Mouse (Mus musculus): ENCODE data around the gene Wwox. TPM values are rescaled to one million over a fixed set of nuclear protein-coding genes. Genes with fewer than 3 reads are reported as not detected.

Wwox gene
- polyA plus RNA-seq, 1 experiment from 2014 or later = 10.3 TPM

DNA sequence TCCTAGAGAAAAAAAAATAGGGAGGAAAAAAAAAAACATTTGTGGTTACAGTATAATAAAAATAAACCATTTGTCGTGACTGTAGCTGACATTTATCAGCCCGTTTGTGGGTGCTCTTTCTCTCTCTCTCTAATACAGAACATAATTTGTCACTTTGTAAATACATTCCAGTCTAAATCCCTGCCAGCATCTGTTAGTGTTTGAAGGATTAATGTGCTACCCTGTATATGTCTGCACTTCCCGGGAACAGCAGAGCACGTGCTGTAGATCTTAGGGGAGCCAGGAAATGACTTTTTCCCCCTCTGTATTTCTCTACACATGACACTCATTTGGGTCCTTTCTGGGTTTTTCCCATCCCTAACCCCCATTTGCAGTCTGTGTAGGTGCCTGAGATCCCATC lies 219.0 kb downstream of the Wwox start:
- H3K4me3 ChIP-seq (ENCODE audit: low read depth, low read length) = no peak overlapping the region
- H3K4me2 ChIP-seq = no peak overlapping the region
- H3K36me3 ChIP-seq (ENCODE audit: control insufficient read depth, insufficient read depth, low read length) = no peaks in the 10 kb centered on the region
- no peak overlapping the region for H3K9ac ChIP-seq (ENCODE audit: low read depth, low read length)
- H3K27me3 ChIP-seq (ENCODE audit: control insufficient read depth, insufficient read depth, low read length) = no peaks in the 10 kb centered on the region
- WGBS (ENCODE audit: insufficient replicate concordance) = 64% methylated on average over 4 of the region's 4 CpGs
- H3K9me3 ChIP-seq (replicated peaks; ENCODE audit: control insufficient read depth, low read length) = no peaks in the 10 kb centered on the region; the same call in 1 of the 2 replicates
- no peaks in the 10 kb centered on the region for H3K4me1 ChIP-seq (ENCODE audit: control insufficient read depth, insufficient read depth, low read length)
- no peak for ATAC-seq (replicated peaks; ENCODE audit: insufficient number of reproducible peaks, low FRiP score, low TSS enrichment)
- no peak overlapping the region for H3K27ac ChIP-seq (ENCODE audit: low read depth, low read length)

DNA sequence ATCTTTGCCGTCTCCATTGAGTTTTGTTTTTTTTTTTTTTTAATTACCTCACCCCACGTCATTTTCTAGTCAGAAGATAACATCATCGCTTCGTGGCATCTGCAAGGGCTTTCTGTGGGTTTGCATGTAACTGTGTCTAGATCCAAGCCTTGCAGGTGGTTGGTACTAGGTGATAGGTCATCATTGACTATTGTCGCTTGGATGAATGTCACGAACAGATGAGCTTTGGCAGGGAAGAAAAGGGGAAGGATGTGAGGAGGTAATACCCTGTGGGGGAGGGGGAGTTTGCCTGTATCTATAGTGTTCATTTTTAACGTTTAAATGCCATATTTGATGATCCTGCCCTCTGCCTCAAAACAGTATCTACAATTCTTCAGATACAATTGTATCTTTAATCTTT lies 223.6 kb downstream of the Wwox start:
- H3K27ac ChIP-seq (ENCODE audit: low read depth, low read length) = no peak overlapping the region
- no peak overlapping the region for H3K4me2 ChIP-seq
- no peaks in the 10 kb centered on the region for H3K27me3 ChIP-seq (ENCODE audit: control insufficient read depth, insufficient read depth, low read length)
- H3K4me1 ChIP-seq (ENCODE audit: control insufficient read depth, insufficient read depth, low read length) = no peaks in the 10 kb centered on the region
- WGBS (ENCODE audit: insufficient replicate concordance) = 79% methylated on average over 7 of the region's 7 CpGs
- no peak overlapping the region for H3K9ac ChIP-seq (ENCODE audit: low read depth, low read length)
- H3K4me3 ChIP-seq (ENCODE audit: low read depth, low read length) = no peak overlapping the region
- no peaks in the 10 kb centered on the region for H3K36me3 ChIP-seq (ENCODE audit: control insufficient read depth, insufficient read depth, low read length)
- no peak for ATAC-seq (replicated peaks; ENCODE audit: insufficient number of reproducible peaks, low FRiP score, low TSS enrichment)
- H3K9me3 ChIP-seq (replicated peaks; ENCODE audit: control insufficient read depth, low read length) = no peaks in the 10 kb centered on the region; the same call in 1 of the 2 replicates

DNA sequence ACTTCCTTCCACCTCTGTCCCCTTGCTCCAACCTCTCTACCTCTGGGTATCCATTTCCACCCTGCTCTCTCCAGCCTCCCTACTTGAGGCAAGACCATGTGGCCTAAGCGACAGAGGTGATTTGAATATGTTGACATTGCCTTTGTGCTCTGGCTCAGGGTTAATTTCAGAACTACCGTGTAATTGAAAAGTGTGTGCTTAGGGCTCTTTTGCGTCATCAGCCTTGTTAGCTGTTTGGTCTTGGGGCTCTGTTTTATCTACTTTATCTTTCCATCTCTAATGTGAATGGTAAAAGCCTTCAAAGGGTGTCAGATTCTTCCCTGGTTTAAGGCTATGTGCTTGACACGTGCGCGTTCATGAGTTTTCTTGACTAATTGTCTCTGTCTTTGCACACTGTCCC lies 226.1 kb downstream of the Wwox start:
- Histone ChIP-seq H3K4me2 (no peak overlapping the region), H3K36me3 (ENCODE audit: control insufficient read depth, insufficient read depth, low read length) (no peaks in the 10 kb centered on the region), H3K4me1 (ENCODE audit: control insufficient read depth, insufficient read depth, low read length) (no peaks in the 10 kb centered on the region), H3K4me3 (ENCODE audit: low read depth, low read length) (no peak overlapping the region), H3K27ac (ENCODE audit: low read depth, low read length) (no peak overlapping the region), H3K9me3 (replicated peaks; ENCODE audit: control insufficient read depth, low read length) (no peaks in the 10 kb centered on the region), H3K9ac (ENCODE audit: low read depth, low read length) (no peak overlapping the region), H3K27me3 (ENCODE audit: control insufficient read depth, insufficient read depth, low read length) (no peaks in the 10 kb centered on the region)
- WGBS (ENCODE audit: insufficient replicate concordance) = 67% methylated on average over 6 of the region's 6 CpGs
- ATAC-seq (replicated peaks; ENCODE audit: insufficient number of reproducible peaks, low FRiP score, low TSS enrichment) = no peak

DNA sequence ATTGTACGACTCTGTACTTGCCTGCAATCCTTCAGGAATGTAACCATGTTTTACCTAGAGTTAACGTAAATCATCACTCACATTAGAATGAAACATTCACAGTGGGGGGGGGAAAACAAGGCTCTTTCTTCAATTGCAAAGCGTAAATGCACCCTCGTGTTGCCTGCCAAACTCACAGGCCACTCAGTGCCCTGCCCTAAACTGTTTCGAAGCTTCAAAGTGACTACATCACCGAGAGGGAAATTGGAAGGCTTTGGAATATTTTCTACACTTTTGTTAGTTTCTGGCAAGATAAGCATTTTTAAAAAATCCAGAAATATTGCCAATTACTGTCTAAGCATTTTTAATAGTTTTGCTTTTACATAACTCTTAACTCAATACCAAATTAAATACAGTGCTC lies 231.3 kb downstream of the Wwox start:
- H3K27me3 ChIP-seq (ENCODE audit: control insufficient read depth, insufficient read depth, low read length) = no peaks in the 10 kb centered on the region
- no peaks in the 10 kb centered on the region for H3K36me3 ChIP-seq (ENCODE audit: control insufficient read depth, insufficient read depth, low read length)
- H3K9me3 ChIP-seq (replicated peaks; ENCODE audit: control insufficient read depth, low read length) = no peaks in the 10 kb centered on the region
- WGBS (ENCODE audit: insufficient replicate concordance) = 72% methylated on average over 6 of the region's 6 CpGs
- ATAC-seq (replicated peaks; ENCODE audit: insufficient number of reproducible peaks, low FRiP score, low TSS enrichment) = no peak
- H3K4me1 ChIP-seq (ENCODE audit: control insufficient read depth, insufficient read depth, low read length) = no peaks in the 10 kb centered on the region
- no peak overlapping the region for H3K4me3 ChIP-seq (ENCODE audit: low read depth, low read length)
- no peak overlapping the region for H3K27ac ChIP-seq (ENCODE audit: low read depth, low read length)
- H3K9ac ChIP-seq (ENCODE audit: low read depth, low read length) = no peak overlapping the region
- H3K4me2 ChIP-seq = no peak overlapping the region

DNA sequence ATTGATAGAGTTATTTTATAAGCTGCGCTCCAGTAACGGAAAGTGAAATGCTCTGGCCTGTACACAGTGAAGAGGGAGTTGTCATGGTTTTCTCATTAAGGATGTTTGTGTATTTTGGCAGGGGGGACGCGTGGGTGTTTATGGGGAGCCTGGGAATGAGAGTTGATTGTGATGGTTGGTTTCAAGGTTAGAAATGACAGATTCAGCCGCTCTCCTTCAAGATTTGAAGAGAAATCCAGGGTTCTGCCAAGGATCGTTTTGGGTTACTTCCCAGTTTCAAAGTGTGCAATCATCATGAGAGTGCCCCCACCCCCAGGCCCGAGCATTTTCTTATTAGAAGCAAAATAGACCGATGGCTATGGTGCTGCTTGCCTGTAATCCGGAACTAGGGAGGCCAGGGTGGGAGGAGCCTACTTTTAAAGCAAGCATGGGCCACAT lies 231.8 kb downstream of the Wwox start:
- H3K4me1 ChIP-seq (ENCODE audit: control insufficient read depth, insufficient read depth, low read length) = no peaks in the 10 kb centered on the region
- H3K4me3 ChIP-seq (ENCODE audit: low read depth, low read length) = no peak overlapping the region
- WGBS (ENCODE audit: insufficient replicate concordance) = 82% methylated on average over 9 of the region's 9 CpGs
- H3K4me2 ChIP-seq = no peak overlapping the region
- H3K27ac ChIP-seq (ENCODE audit: low read depth, low read length) = no peak overlapping the region
- H3K9me3 ChIP-seq (replicated peaks; ENCODE audit: control insufficient read depth, low read length) = no peaks in the 10 kb centered on the region
- no peaks in the 10 kb centered on the region for H3K36me3 ChIP-seq (ENCODE audit: control insufficient read depth, insufficient read depth, low read length)
- H3K27me3 ChIP-seq (ENCODE audit: control insufficient read depth, insufficient read depth, low read length) = no peaks in the 10 kb centered on the region
- H3K9ac ChIP-seq (ENCODE audit: low read depth, low read length) = no peak overlapping the region
- ATAC-seq (replicated peaks; ENCODE audit: insufficient number of reproducible peaks, low FRiP score, low TSS enrichment) = no peak

DNA sequence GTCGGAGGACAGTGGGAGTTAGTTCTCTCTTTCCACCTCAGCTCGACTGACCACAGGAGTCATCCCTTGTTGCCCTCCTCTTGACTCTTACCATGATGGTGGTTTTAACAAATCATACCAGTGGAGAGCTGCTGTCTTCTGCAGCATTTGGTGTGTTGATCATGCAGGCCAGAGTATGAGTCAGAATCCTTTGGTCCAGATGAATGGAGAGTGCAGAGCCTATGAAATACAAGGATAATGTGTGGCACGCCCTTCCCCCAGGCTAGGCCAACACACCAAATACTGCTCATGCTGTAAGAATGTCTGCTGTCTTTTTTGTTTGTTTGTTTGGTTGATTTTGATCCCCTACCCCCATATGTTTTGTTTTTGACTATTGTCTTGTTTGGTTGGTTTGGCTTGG lies 234.0 kb downstream of the Wwox start:
- 76% methylated on average over 3 of the region's 3 CpGs for WGBS (ENCODE audit: insufficient replicate concordance)
- Histone ChIP-seq H3K27ac (ENCODE audit: low read depth, low read length) (no peak overlapping the region), H3K9me3 (replicated peaks; ENCODE audit: control insufficient read depth, low read length) (no peaks in the 10 kb centered on the region), H3K4me1 (ENCODE audit: control insufficient read depth, insufficient read depth, low read length) (no peaks in the 10 kb centered on the region), H3K4me3 (ENCODE audit: low read depth, low read length) (no peak overlapping the region), H3K4me2 (no peak overlapping the region), H3K9ac (ENCODE audit: low read depth, low read length) (no peak overlapping the region), H3K27me3 (ENCODE audit: control insufficient read depth, insufficient read depth, low read length) (no peaks in the 10 kb centered on the region), H3K36me3 (ENCODE audit: control insufficient read depth, insufficient read depth, low read length) (no peaks in the 10 kb centered on the region)
- ATAC-seq (replicated peaks; ENCODE audit: insufficient number of reproducible peaks, low FRiP score, low TSS enrichment) = no peak

DNA sequence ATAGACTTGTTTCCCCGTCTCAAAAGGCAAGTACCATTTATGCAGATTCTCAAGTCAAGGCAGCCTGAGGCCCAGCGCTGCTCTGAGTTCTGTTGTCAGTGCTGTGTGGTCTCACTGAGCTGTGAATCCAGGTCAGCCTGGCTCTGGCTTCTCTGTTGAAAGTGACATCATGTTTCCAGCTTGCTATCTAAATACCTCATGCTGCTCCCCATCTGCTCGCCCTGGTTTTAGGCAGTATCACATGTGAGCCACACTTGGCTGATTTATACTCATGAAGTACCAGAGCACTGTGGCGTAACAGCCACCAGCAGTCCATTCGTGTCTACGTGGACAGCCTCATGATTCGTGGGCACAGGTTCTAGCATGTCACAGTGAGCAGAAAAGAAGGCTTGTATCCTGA lies 235.7 kb downstream of the Wwox start:
- Histone ChIP-seq H3K27ac (ENCODE audit: low read depth, low read length) (no peak overlapping the region), H3K36me3 (ENCODE audit: control insufficient read depth, insufficient read depth, low read length) (no peaks in the 10 kb centered on the region), H3K4me2 (no peak overlapping the region), H3K4me3 (ENCODE audit: low read depth, low read length) (no peak overlapping the region), H3K9ac (ENCODE audit: low read depth, low read length) (no peak overlapping the region), H3K4me1 (ENCODE audit: control insufficient read depth, insufficient read depth, low read length) (no peaks in the 10 kb centered on the region), H3K9me3 (replicated peaks; ENCODE audit: control insufficient read depth, low read length) (no peaks in the 10 kb centered on the region), H3K27me3 (ENCODE audit: control insufficient read depth, insufficient read depth, low read length) (no peaks in the 10 kb centered on the region)
- WGBS (ENCODE audit: insufficient replicate concordance) = 72% methylated on average over 7 of the region's 7 CpGs
- no peak for ATAC-seq (replicated peaks; ENCODE audit: insufficient number of reproducible peaks, low FRiP score, low TSS enrichment)

DNA sequence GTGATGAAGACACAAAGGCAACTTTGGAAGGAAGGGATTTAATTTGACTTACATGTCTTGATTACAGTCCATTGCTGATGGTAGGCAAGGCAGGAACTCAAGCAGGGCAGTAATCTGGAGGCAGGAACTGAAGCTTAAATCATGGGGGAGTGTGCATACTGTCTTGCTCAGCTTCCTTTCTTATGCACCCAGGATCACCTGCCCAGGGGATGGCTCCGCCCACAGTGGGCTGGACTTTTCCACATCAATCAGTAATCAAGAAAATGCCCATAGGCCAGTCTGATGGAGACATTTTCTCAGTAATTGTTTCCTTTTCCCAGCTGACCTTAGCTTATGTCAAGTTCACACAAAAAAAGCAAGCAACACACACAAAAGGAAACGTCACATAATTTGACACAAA lies 237.5 kb downstream of the Wwox start:
- Histone ChIP-seq H3K9ac (ENCODE audit: low read depth, low read length) (no peak overlapping the region), H3K27me3 (ENCODE audit: control insufficient read depth, insufficient read depth, low read length) (no peaks in the 10 kb centered on the region), H3K4me1 (ENCODE audit: control insufficient read depth, insufficient read depth, low read length) (no peaks in the 10 kb centered on the region), H3K4me3 (ENCODE audit: low read depth, low read length) (no peak overlapping the region), H3K36me3 (ENCODE audit: control insufficient read depth, insufficient read depth, low read length) (no peaks in the 10 kb centered on the region), H3K4me2 (no peak overlapping the region), H3K27ac (ENCODE audit: low read depth, low read length) (no peak overlapping the region), H3K9me3 (replicated peaks; ENCODE audit: control insufficient read depth, low read length) (no peaks in the 10 kb centered on the region)
- 72% methylated on average over 2 of the region's 2 CpGs for WGBS (ENCODE audit: insufficient replicate concordance)
- no peak for ATAC-seq (replicated peaks; ENCODE audit: insufficient number of reproducible peaks, low FRiP score, low TSS enrichment)

DNA sequence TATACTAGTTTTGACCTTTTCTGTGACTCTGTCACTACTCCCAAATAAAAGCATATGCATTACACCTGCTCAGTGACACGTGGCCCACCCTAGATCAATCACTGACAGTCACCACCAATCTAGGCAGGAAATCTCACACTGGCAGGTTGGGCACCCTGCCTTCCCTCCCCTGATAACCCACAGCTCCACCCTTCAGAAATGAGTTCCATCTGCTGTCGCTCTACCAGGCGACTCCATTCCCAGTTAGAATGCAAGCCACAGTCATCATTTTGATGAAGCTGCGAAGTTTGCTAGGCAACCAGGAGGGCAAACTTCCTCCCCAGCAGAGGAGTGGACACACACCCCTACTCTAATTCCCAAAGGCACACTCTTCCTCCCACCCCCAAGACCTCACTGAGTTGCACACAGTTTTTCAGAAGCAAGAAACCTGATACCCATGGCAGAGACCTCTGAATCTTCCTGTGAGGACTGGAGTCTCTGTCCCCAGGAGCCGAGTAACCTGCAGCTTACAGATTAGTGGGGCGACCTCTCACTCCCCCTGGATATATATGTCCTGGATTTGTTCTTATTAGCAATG lies 238.2 kb downstream of the Wwox start:
- H3K4me2 ChIP-seq = no peak overlapping the region
- no peaks in the 10 kb centered on the region for H3K36me3 ChIP-seq (ENCODE audit: control insufficient read depth, insufficient read depth, low read length)
- 35% methylated on average over 6 of the region's 6 CpGs for WGBS (ENCODE audit: insufficient replicate concordance)
- H3K9me3 ChIP-seq (replicated peaks; ENCODE audit: control insufficient read depth, low read length) = no peaks in the 10 kb centered on the region
- H3K9ac ChIP-seq (ENCODE audit: low read depth, low read length) = no peak overlapping the region
- H3K27me3 ChIP-seq (ENCODE audit: control insufficient read depth, insufficient read depth, low read length) = no peaks in the 10 kb centered on the region
- H3K4me3 ChIP-seq (ENCODE audit: low read depth, low read length) = no peak overlapping the region
- H3K27ac ChIP-seq (ENCODE audit: low read depth, low read length) = no peak overlapping the region
- H3K4me1 ChIP-seq (ENCODE audit: control insufficient read depth, insufficient read depth, low read length) = no peaks in the 10 kb centered on the region
- no peak for ATAC-seq (replicated peaks; ENCODE audit: insufficient number of reproducible peaks, low FRiP score, low TSS enrichment)
